Mouse (Mus musculus) layer of hippocampus, adult 8-10 months (tissue): Measurements from ENCODE around the gene Btbd9. TPM values are rescaled to one million over a fixed set of nuclear protein-coding genes. Genes with fewer than 3 reads are reported as not detected.

Source experiments
- DNase-seq, 2 experiments: peaks; one replicate each; pipeline ENCODE4 v3.0.0; 2022; ENCODE audit warnings: low spot score in 2 of 2
- total RNA-seq, 4 experiments: library from RNA; stranded (reverse); gene quantifications; 2 replicates each; pipeline ENCODE4 v1.2.4; 2022

The Btbd9 gene
- total RNA-seq, 4 experiments from 2014 or later, result 133 to 171 (median 150) TPM

- no peak for DNase-seq
Observed at GRCm38 (mm10) chr17:30454155-30454861, 122.0 kb downstream of the Btbd9 start.

GRCm38 (mm10) chr17:30453272-30453671 is 123.0 kb downstream of the Btbd9 start:
- DNase-seq, result no peak

DNA sequence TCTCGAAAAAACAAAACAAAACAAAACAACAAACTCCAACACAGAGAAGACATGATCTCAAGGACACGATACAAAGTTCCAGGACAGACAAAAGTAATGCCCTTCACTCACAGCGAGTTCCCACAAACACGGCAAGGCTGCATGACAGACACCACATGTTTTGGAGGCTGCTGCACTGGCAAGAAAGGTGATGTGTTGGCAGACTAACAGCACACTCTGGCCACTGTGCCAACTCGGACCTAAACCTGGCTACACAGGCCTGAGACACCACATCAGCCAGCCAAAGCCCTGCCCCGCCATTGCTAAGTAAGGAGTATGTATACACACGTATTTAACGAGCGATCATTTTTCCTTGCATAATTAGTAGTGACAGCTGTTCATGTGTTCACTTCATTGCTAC is 123.9 kb downstream of the Btbd9 start:
- no peak for DNase-seq

DNA sequence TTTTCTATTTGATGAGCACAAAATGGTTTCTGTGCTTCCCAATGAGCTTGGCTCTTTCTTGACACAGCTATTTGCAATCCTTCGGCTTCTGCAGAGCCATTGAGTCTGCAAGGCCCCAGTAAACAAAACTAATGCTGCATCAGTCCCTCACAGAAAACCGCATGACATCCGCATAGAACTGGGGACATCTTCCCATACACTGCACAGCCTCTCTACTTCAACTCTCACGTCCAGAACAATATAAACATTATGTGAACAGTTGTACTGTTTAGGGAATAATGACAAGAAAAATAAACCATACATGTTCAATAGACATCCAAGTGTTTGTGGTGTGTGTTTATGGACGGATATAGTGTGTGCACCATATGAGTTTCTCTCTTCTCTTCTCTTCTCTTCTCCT is 127.7 kb downstream of the Btbd9 start:
- no peak for DNase-seq

DNA sequence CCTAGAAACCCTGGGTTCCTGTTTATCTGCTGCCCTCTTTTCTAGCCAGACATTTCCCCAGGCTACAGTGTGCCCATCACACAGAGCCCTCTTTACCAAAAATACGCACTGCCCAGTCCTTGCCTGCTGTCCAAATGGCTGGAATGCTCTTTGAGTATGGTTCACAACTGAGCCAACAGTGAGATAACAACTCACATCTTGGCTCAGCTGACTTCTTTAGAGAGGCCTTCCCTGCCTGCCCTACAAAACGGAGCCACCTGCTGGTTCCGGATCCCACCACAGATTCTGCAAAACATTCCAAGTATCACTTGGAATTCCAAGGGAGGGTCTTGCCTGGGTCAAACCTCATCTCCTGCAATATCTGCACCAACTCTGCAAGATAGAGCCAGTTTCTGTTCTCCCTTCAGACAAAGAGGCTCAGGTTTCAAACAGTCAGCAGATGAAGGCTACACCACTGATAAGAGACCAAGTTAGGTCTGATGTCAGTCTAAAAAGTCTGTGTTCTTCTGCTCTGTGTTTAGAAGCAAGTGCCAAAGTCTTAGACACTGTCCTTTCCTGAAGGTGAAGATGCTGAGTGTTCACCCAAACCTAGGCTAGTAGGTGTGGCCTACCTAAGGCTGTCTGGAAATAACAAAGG is 130.4 kb downstream of the Btbd9 start:
- no peak for DNase-seq

- DNase-seq, result no peak
Observed at GRCm38 (mm10) chr17:30439702-30440101, 136.6 kb downstream of the Btbd9 start.

- no peak for DNase-seq
Observed at GRCm38 (mm10) chr17:30438786-30439185, 137.5 kb downstream of the Btbd9 start.

DNA sequence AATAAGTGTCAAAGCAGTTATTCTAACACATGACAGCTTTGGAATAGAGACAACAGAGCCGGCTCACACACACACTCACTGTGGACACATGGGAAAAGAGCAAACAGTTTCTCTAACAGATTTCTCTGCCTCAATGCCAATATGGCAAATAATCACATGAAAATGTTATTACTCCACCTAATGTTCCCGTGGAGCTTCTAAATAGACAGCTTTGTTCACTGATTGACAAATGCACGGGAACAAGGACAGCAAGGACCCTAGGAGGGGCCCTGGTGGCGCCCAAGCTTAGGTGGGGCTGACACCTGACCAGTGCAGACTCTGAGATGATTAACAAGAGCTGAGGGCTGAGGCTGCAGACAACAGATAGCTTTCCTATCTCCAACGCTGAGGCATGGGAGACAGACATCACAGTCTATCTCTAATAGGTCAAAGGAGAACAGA is 140.2 kb downstream of the Btbd9 start:
- peak; percentile 47 to 56 for DNase-seq

DNA sequence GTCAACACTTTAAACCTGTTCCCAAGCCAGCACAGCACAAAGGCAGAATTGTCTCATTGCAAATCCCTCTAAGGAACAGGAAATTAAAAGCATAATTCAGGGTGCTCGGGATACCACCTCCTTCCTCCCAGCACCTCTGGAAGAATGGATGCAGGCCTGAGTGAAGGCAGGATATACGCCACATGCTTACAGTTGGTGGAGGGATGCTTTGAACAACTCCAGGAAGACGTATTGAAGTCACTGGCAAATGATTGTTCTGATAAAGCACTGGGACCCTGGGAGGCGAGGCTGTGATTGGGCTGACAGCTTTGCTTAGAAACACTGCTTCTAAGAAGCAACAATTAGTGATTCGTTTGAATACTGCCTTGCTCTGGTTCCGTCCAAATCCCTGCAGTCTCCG is 140.8 kb downstream of the Btbd9 start:
- no peak for DNase-seq

DNA sequence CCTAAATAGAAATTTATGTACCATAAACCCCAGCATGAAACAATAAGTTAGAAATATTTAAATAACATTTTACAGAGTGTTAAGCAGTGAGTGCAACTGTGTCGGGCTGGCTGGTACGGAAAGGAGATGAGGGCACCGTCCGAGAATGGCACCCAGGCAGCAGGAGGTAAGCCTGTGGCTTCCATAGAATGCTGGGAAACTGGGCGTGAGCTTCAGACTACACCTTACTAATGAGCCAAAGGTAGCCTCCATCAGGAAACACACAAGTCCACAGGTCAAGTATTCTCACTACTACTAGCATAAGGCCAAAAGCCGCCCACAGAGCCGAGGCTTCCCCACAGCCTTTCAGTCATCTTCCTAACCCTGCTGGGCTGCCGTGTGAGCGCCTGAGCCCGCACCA is 144.2 kb downstream of the Btbd9 start:
- no peak for DNase-seq

GRCm38 (mm10) chr17:30430961-30431640 is 145.2 kb downstream of the Btbd9 start:
- DNase-seq, result peak in 1 of 2 experiments; percentile 41

DNA sequence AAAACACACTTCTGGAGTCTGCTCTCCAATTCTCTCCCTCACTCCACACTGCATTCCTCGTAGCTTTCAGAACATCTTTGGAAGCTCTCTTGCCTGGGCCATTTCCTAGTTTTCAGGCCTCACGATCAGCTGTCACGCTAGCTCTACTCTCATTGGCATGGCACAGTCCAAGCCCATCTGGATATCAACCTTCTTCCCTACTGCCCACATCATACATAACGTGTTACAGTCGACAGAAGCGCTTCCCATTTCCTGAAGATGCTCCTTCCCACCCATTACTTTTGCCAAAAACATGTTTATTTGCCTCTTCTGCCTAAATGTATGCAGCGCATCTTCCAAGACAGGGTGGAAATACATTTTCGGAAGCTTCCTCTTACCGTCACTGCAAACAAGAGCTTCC is 147.6 kb downstream of the Btbd9 start:
- DNase-seq, result peak in 1 of 2 experiments; percentile 36

DNA sequence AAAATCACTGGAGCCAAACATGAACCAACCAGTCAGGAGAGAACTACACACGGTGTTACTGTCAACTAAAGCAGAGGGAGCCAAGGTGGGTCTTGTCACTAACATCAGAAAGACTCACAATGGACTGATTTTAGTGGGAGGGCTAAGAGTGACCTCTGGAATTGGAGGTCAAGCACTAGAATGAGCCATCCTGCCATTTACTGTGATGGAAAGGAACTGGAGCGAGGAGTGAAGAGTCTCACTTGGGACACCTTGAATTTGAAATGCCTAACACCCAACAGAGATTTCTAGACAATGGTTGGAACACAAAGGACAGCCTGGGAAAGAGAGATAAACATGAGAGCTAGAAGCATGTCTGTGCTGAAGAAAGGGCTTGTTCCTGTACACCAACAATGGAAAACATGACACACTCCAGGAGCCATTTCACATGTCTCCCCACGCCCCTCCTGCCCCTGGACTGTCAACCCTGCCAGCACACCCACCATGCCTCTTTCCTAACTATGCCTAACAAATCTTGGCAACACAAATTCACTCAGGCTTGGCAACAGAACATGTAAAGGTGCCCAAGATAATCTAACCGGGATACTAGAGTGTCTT is 152.9 kb downstream of the Btbd9 start:
- no peak for DNase-seq

- DNase-seq, result no peak
Observed at GRCm38 (mm10) chr17:30422278-30422677, 154.0 kb downstream of the Btbd9 start.

GRCm38 (mm10) chr17:30421256-30421655 is 155.0 kb downstream of the Btbd9 start:
- DNase-seq, result no peak

- no peak for DNase-seq
Observed at GRCm38 (mm10) chr17:30419494-30419893, 156.8 kb downstream of the Btbd9 start.

GRCm38 (mm10) chr17:30418510-30418909 is 157.8 kb downstream of the Btbd9 start:
- no peak for DNase-seq

DNA sequence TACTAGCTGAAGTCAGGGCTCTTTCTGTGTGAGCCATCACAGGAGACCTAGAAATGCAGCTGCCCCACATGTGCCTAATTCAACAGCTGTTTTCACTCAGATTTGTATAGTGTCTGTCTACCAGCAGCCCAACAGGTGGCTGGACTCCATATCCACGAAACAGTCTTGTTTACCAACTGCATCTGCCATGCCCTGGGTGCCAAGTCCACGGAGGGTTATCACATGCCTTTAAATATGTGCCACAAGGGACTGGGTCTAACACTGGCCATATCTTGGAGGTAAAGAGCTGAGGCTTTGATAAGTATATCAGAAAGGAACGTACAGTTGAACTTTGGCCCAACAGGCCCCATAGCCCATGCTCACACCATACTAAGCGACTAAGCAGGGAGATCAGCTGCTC is 159.2 kb downstream of the Btbd9 start:
- DNase-seq, result no peak

- DNase-seq, result no peak
Observed at GRCm38 (mm10) chr17:30415693-30416092, 160.6 kb downstream of the Btbd9 start.

DNA sequence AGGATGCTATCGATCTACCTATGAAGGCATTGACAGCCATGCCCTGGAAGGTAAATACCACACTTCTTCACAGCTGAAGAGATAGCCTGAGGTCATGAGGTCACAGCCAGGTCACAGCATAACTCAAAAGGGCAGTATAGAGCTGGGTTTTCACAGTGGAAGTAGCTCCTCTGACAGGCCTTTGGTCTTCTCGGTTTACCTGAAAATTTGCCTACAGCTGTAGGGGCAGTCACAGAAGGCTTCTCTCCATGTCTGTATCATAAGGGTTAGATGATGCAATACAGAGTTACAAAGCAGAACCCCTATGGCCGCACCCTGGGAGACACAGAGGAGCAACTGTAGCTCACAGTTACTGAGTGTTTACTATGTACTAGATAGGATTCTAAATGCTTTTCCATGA is 163.3 kb downstream of the Btbd9 start:
- DNase-seq, result no peak

- DNase-seq, result no peak
Observed at GRCm38 (mm10) chr17:30406002-30406401, 170.3 kb downstream of the Btbd9 start.

- DNase-seq, result no peak
Observed at GRCm38 (mm10) chr17:30402871-30403270, 173.4 kb downstream of the Btbd9 start.
